Mouse (Mus musculus) 3134 (cell line): ENCODE data around the gene Tkt.

Source experiments
- DNase-seq: peaks from one replicate; pipeline ENCODE4 v3.0.0-alpha.2; 2011; ENCODE audit warnings: low spot score; ENCODE audit not compliant: insufficient read length; ENCODE audit errors: extremely low read depth

The Tkt gene

GRCm38 (mm10) chr14:30612962-30613715 lies 65.0 kb downstream of the Tkt start:
- no peak for DNase-seq

GRCm38 (mm10) chr14:30616751-30617150 lies 68.6 kb downstream of the Tkt start:
- DNase-seq, result no peak

- no peak for DNase-seq
Observed at GRCm38 (mm10) chr14:30618746-30619275, 70.7 kb downstream of the Tkt start.

GRCm38 (mm10) chr14:30619982-30620578 lies 71.9 kb downstream of the Tkt start:
- no peak for DNase-seq

GRCm38 (mm10) chr14:30622130-30622529 lies 74.0 kb downstream of the Tkt start:
- DNase-seq, result no peak

- no peak for DNase-seq
Observed at GRCm38 (mm10) chr14:30622556-30622955, 74.4 kb downstream of the Tkt start.
